Mouse (Mus musculus) cerebral cortex, adult 2 months (tissue): ENCODE data around the gene Olfr1284.

Source experiments
- WGBS: fragments of 180-500 bp; shearing (Covaris S2); methylation state at CpG from one replicate; pipeline ENCODE4 v1.1.7; 2018; 5-methylcytosine and 5-hydroxymethylcytosine counted together

The Olfr1284 gene

GRCm38 (mm10) chr2:111375222-111375621, at the start of gene Olfr1284:
TSS of gene Olfr1284 (plus strand) at chr2:111375522.
- 90% methylated on average over 1 of the region's 1 CpGs for WGBS

- WGBS, result 78% methylated on average over 2 of the region's 2 CpGs
Measured at GRCm38 (mm10) chr2:111326220-111326619, 49.1 kb upstream of the Olfr1284 start, which contains the start of gene Olfr1281. TSS of gene Olfr1281 (plus strand) at chr2:111326520.

- 71% methylated on average over 5 of the region's 5 CpGs for WGBS
Measured at GRCm38 (mm10) chr2:111333721-111334120, 41.6 kb upstream of the Olfr1284 start.

- WGBS, result 71% methylated on average over 2 of the region's 2 CpGs
Measured at GRCm38 (mm10) chr2:111335976-111336375, 39.3 kb upstream of the Olfr1284 start, which contains the start of gene Olfr1282. TSS of gene Olfr1282 (minus strand) at chr2:111336076.

- 74% methylated on average over 2 of the region's 2 CpGs for WGBS
Measured at GRCm38 (mm10) chr2:111366490-111366889, 8.8 kb upstream of the Olfr1284 start, which contains the start of gene Olfr1283. TSS of gene Olfr1283 (plus strand) at chr2:111366790.

- WGBS, result 61% methylated on average over 1 of the region's 1 CpGs
Measured at GRCm38 (mm10) chr2:111422931-111423330, 47.6 kb downstream of the Olfr1284 start, which contains the start of gene Olfr1286. TSS of gene Olfr1286 (minus strand) at chr2:111423115.
